22 mouse cellular contexts compared by ENCODE assay signal in genomic region chr11:7337826-7338225, GRCm38 (mm10).
DNase-seq lines count a peak whose midpoint lies in the region; ATAC-seq and TF ChIP-seq lines count a peak whose summit lies in the region.
"Had no signal": no experiment of that assay in that cellular context is flagged by ENCODE, and none has a peak within 500 bp of the region (broad histone marks: within the 10 kb centered on the region; RNA-seq: fewer than 3 reads in every experiment).

No protein-coding gene starts in this region.

- peak; percentile 26 for TF ChIP-seq CTCF in forebrain, postnatal 0 days (IDR thresholded peaks at IDR 0.05; ENCODE audit: low read depth)
- peak; percentile 9; the same call in 1 of the 2 replicates for TF ChIP-seq CTCF in kidney, postnatal 0 days (IDR thresholded peaks at IDR 0.05; ENCODE audit: low read depth)
- peak; percentile 46 for TF ChIP-seq CTCF in midbrain, postnatal 0 days (IDR thresholded peaks at IDR 0.05)

- H3K27me3 ChIP-seq in forebrain, postnatal 0 days (ENCODE audit: insufficient read depth, low read length), result no peaks in the 10 kb centered on the region
- H3K27me3 ChIP-seq in forebrain, embryonic 10.5 days (ENCODE audit: poor library complexity, severe bottlenecking), result no peaks in the 10 kb centered on the region
- no peaks in the 10 kb centered on the region for H3K27me3 ChIP-seq in kidney, postnatal 0 days (ENCODE audit: insufficient read depth, low read length)
- H3K27me3 ChIP-seq in midbrain, postnatal 0 days (ENCODE audit: insufficient read depth, low read length), result no peaks in the 10 kb centered on the region
- no peaks in the 10 kb centered on the region for H3K27me3 ChIP-seq in midbrain, embryonic 10.5 days (ENCODE audit: low read depth, poor library complexity, severe bottlenecking)
- H3K27me3 ChIP-seq: embryonic facial prominence, embryonic 13.5 days; forebrain, embryonic 13.5 days; heart, embryonic 12.5 days; hindbrain, embryonic 15.5 days had no signal

- no peak overlapping the region for H3K4me3 ChIP-seq in forebrain, postnatal 0 days (ENCODE audit: low read depth, low read length)
- no peak overlapping the region for H3K4me3 ChIP-seq in forebrain, embryonic 10.5 days
- no peak overlapping the region for H3K4me3 ChIP-seq in kidney, postnatal 0 days (replicated peaks; ENCODE audit: low read depth, low read length)
- no peak overlapping the region for H3K4me3 ChIP-seq in midbrain, postnatal 0 days (ENCODE audit: low read depth, low read length)
- no peak overlapping the region for H3K4me3 ChIP-seq in midbrain, embryonic 10.5 days
- H3K4me3 ChIP-seq: embryonic facial prominence, embryonic 13.5 days; forebrain, embryonic 13.5 days; heart, embryonic 12.5 days; hindbrain, embryonic 10.5 days; hindbrain, embryonic 15.5 days had no signal

- no peaks in the 10 kb centered on the region for H3K4me1 ChIP-seq in forebrain, postnatal 0 days (ENCODE audit: insufficient read depth)
- no peaks in the 10 kb centered on the region for H3K4me1 ChIP-seq in forebrain, embryonic 10.5 days
- no peaks in the 10 kb centered on the region for H3K4me1 ChIP-seq in kidney, postnatal 0 days (replicated peaks; ENCODE audit: insufficient read depth, low read length)
- no peaks in the 10 kb centered on the region for H3K4me1 ChIP-seq in midbrain, postnatal 0 days (ENCODE audit: insufficient read depth, low read length)
- no peaks in the 10 kb centered on the region for H3K4me1 ChIP-seq in midbrain, embryonic 10.5 days
- H3K4me1 ChIP-seq: embryonic facial prominence, embryonic 13.5 days; forebrain, embryonic 13.5 days; heart, embryonic 12.5 days; hindbrain, embryonic 10.5 days; hindbrain, embryonic 15.5 days had no signal

- no peaks in the 10 kb centered on the region for H3K9me3 ChIP-seq in forebrain, postnatal 0 days (ENCODE audit: low read length)
- H3K9me3 ChIP-seq in forebrain, embryonic 10.5 days, result peaks cover 11% of the 10 kb centered on the region
- no peaks in the 10 kb centered on the region; the same call in 1 of the 2 replicates for H3K9me3 ChIP-seq in kidney, postnatal 0 days (replicated peaks; ENCODE audit: low read length)
- H3K9me3 ChIP-seq in midbrain, postnatal 0 days (ENCODE audit: low read length), result no peaks in the 10 kb centered on the region; the same call in 1 of the 2 replicates
- peaks cover 12% of the 10 kb centered on the region for H3K9me3 ChIP-seq in midbrain, embryonic 10.5 days (replicated peaks)
- H3K9me3 ChIP-seq: hindbrain, embryonic 15.5 days had no signal

- H3K27ac ChIP-seq in forebrain, postnatal 0 days (ENCODE audit: low read depth, low read length), result no peak overlapping the region
- no peak overlapping the region for H3K27ac ChIP-seq in forebrain, embryonic 10.5 days
- no peak overlapping the region for H3K27ac ChIP-seq in kidney, postnatal 0 days
- no peak overlapping the region for H3K27ac ChIP-seq in midbrain, postnatal 0 days (ENCODE audit: low read depth, low read length)
- H3K27ac ChIP-seq in midbrain, embryonic 10.5 days (replicated peaks), result no peak overlapping the region
- H3K27ac ChIP-seq: embryonic facial prominence, embryonic 13.5 days; forebrain, embryonic 13.5 days; hindbrain, embryonic 10.5 days; hindbrain, embryonic 15.5 days had no signal

- no peaks in the 10 kb centered on the region for H3K36me3 ChIP-seq in forebrain, postnatal 0 days (ENCODE audit: insufficient read depth)
- H3K36me3 ChIP-seq in forebrain, embryonic 10.5 days (replicated peaks), result no peaks in the 10 kb centered on the region
- no peaks in the 10 kb centered on the region for H3K36me3 ChIP-seq in kidney, postnatal 0 days (ENCODE audit: insufficient read depth, low read length)
- H3K36me3 ChIP-seq in midbrain, postnatal 0 days (ENCODE audit: insufficient read depth, low read length), result no peaks in the 10 kb centered on the region
- no peaks in the 10 kb centered on the region for H3K36me3 ChIP-seq in midbrain, embryonic 10.5 days
- H3K36me3 ChIP-seq: heart, embryonic 12.5 days; hindbrain, embryonic 10.5 days; hindbrain, embryonic 15.5 days had no signal

- H3K4me2 ChIP-seq in forebrain, postnatal 0 days (ENCODE audit: low read depth), result no peak overlapping the region
- no peak overlapping the region for H3K4me2 ChIP-seq in kidney, postnatal 0 days (ENCODE audit: low read length)
- no peak overlapping the region for H3K4me2 ChIP-seq in midbrain, postnatal 0 days (ENCODE audit: low read depth, low read length, poor library complexity, severe bottlenecking)
- H3K4me2 ChIP-seq: embryonic facial prominence, embryonic 13.5 days; forebrain, embryonic 13.5 days; heart, embryonic 12.5 days; hindbrain, embryonic 15.5 days had no signal

- no peak for ATAC-seq in forebrain, postnatal 0 days
- no peak for ATAC-seq in kidney, postnatal 0 days (replicated peaks; ENCODE audit: low FRiP score, low read depth)
- ATAC-seq in midbrain, postnatal 0 days (ENCODE audit: low FRiP score), result no peak
- ATAC-seq: CD4-positive, CD25-positive, alpha-beta regulatory T cell, adult 4 months; forebrain, embryonic 13.5 days; inflammation-experienced regulatory T-cells, adult 6 months had no signal

- no peak for DNase-seq in forebrain, postnatal 0 days
- DNase-seq in forebrain, embryonic 10.5 days (ENCODE audit: extremely low spot score, low spot score), result no peak
- no peak for DNase-seq in kidney, postnatal 0 days (ENCODE audit: low spot score)
- no peak for DNase-seq in kidney, postnatal 10 days
- no peak for DNase-seq in midbrain, postnatal 0 days (ENCODE audit: low spot score)
- DNase-seq in midbrain, embryonic 10.5 days (ENCODE audit: low spot score), result no peak
- no peak for DNase-seq in urinary bladder, postnatal 10 days (ENCODE audit: low spot score)
- DNase-seq in liver, result no peak
- DNase-seq: adrenal gland, postnatal 14 days; B cell, adult 2 months; cerebellum, adult 18-20 months; cerebellum, adult 9-11 months; cerebellum, postnatal 36 days; gastrocnemius, postnatal 10 days; heart, adult 18-20 months had no signal

- H3K9ac ChIP-seq in forebrain, postnatal 0 days, result no peak overlapping the region
- no peak overlapping the region for H3K9ac ChIP-seq in kidney, postnatal 0 days (ENCODE audit: low read depth, low read length)
- H3K9ac ChIP-seq in midbrain, postnatal 0 days (replicated peaks; ENCODE audit: low read length, poor library complexity, severe bottlenecking), result no peak overlapping the region
- H3K9ac ChIP-seq: embryonic facial prominence, embryonic 13.5 days; forebrain, embryonic 13.5 days; heart, embryonic 12.5 days; hindbrain, embryonic 15.5 days had no signal
